Mouse (Mus musculus) layer of hippocampus, postnatal 14 days (tissue): ENCODE measurements around the gene Arhgef40. TPM values are rescaled to one million over a fixed set of nuclear protein-coding genes. Genes with fewer than 3 reads are reported as not detected.
"Not testable (repeated sequence)": the region's sequence is repeated elsewhere in the genome, so short reads cannot be mapped to it uniquely, and the experiment has no call there.

Experiments used
- DNase-seq, 2 experiments: peaks; one replicate each; pipeline ENCODE4 v3.0.0; 2021 to 2022; ENCODE audit warnings: low spot score in 2 of 2, mixed read lengths in 1 of 2
- total RNA-seq, 2 experiments: library from RNA; stranded (reverse); gene quantifications; 2 replicates each; pipeline ENCODE4 v1.2.3; 2021

The Arhgef40 gene
- total RNA-seq, 2 experiments from 2014 or later, result 44.2 to 47.4 TPM

- no peak for DNase-seq
These were observed 33.9 kb downstream of the Arhgef40 start for GRCm38 (mm10) chr14:52018248-52019050.

- DNase-seq, result no peak
These were observed 34.6 kb downstream of the Arhgef40 start for GRCm38 (mm10) chr14:52019051-52019589.

- DNase-seq, result peak; percentile 99
These were observed 35.2 kb downstream of the Arhgef40 start for GRCm38 (mm10) chr14:52019590-52020340.

GRCm38 (mm10) chr14:52020486-52021137 is 36.1 kb downstream of the Arhgef40 start, which contains the start of gene Zfp219:
Gene Zfp219, minus strand, starts transcription at chr14:52020733.
- DNase-seq, result peak in 1 of 2 experiments; percentile 66

GRCm38 (mm10) chr14:52021138-52021529 is 36.6 kb downstream of the Arhgef40 start:
- DNase-seq, result no peak

GRCm38 (mm10) chr14:52021568-52022212 is 37.2 kb downstream of the Arhgef40 start:
- DNase-seq, result no peak

DNA sequence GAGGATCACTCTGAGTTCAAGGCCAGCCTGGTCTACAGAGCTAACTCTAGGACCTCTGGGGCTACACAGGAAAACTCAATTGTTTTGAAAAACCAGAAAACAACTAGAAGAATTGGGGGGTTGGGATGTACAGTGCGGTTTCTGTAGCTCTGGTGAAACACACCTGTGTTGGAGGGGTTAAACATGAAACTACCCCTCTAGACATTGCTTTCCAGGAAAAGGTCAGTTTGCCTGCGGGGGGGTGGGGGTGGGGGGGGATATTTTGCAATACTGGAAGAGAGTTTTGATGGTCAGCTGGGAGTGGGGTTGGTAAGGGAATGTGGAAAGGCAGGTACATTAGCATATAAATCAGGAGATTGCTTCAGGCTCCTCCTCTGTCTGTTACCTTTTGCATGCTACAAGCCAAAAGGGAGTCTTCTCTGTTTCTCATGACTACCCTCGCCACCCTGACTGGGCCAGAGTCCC is 37.8 kb downstream of the Arhgef40 start:
- no peak for DNase-seq

- peak; percentile 82 to 89 for DNase-seq
These were observed 38.4 kb downstream of the Arhgef40 start for GRCm38 (mm10) chr14:52022709-52023459.

DNA sequence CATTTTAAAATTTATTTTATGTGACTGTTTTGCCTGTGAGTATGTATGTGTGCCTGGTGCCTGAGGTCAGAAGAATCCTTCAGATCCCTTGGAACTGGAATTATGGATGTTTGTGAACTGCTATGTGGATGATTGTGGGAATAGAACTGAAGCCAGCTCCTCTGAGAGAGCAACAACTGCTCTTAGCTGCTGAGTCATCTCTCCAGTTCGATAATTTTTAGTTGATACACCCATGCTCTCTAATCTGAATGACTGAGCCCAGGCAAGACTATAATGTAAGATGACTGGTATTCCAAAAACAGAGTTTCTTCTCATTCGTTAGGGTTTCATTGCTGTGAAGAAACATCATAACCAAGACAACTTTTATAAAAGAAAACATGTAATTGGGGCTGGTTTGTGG is 39.6 kb downstream of the Arhgef40 start:
- DNase-seq, result no peak

DNA sequence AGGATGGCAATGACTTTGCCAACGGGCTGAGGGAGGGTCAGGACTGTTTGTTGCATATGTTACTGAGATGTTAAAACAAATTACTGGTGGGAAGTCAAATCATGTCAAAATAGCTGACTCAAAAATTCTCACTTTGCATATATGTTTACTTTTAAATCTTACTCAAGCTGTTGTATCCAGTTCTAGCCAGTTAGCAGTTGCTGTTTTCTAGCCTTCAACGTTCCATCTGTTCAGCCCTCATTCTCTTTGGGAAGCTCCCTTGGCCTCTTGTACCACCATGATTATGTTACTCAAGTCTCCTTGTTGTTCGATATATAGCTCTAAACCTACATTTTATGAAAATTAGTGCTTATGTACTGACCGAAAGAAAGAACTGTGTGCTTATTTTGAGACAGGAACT is 41.8 kb downstream of the Arhgef40 start:
- DNase-seq, result no peak

DNA sequence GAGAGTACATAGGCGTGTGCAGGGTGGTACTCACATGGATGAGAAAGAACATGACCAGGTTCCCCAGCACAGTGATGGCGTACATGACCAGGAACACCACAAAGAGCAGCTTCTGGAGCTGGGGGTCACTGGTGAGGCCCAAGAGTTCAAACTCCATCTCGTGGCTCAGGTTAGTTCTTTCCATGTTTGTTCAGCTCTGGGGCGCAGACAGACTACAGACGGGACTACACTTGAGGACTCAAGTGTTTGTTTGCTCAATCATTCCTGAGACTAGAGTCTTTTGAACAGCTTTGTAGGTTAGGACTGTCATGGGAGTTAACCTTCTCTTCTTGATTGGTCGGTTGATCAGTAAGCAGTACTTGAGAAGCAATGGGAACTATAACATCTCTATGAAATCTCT is 51.4 kb downstream of the Arhgef40 start:
- DNase-seq, result no peak

DNA sequence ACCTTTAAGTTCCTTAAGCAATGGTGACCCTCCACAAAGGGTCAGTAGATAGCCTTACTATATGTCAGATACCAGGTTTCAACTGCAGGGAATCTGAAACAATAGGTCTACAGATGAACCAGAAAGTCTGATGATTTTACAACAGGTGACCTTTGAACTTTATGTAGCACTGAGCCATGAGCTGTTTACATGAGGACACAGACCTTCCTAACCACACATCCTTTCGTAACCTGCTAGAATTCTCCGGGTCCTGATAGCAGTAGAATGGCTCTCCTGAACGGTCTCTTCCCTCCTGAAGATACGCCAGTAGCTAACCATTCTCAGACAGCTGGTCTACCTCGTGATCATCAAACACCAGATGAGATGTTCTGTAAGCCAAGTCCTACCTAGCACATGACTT is 54.8 kb downstream of the Arhgef40 start:
- no peak for DNase-seq

DNA sequence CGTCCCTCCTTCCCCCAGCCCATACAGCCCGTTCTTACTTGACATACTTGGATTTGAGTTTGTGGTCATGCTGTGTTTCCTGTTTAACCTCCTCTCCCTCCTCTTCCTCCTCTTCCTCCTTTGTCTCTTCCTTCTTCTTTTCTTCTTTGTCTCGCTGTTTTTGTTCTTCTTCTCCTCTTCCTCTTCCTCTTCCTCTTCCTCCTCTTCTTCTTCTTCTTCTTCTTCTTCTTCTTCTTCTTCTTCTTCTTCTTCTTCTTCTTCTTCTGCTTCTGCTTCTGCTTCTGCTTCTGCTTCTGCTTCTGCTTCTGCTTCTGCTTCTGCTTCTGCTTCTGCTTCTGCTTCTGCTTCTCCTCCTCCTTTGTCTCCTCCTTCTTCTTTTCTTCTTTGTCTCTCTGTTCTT is 57.8 kb downstream of the Arhgef40 start, which contains the start of gene Olfr221:
Olfr221 (minus strand) TSS at position 101 of the 400 bp plus-strand sequence.
- not testable (repeated sequence) for DNase-seq

- DNase-seq, result no peak
These were observed 58.9 kb downstream of the Arhgef40 start for GRCm38 (mm10) chr14:52043446-52043845.

DNA sequence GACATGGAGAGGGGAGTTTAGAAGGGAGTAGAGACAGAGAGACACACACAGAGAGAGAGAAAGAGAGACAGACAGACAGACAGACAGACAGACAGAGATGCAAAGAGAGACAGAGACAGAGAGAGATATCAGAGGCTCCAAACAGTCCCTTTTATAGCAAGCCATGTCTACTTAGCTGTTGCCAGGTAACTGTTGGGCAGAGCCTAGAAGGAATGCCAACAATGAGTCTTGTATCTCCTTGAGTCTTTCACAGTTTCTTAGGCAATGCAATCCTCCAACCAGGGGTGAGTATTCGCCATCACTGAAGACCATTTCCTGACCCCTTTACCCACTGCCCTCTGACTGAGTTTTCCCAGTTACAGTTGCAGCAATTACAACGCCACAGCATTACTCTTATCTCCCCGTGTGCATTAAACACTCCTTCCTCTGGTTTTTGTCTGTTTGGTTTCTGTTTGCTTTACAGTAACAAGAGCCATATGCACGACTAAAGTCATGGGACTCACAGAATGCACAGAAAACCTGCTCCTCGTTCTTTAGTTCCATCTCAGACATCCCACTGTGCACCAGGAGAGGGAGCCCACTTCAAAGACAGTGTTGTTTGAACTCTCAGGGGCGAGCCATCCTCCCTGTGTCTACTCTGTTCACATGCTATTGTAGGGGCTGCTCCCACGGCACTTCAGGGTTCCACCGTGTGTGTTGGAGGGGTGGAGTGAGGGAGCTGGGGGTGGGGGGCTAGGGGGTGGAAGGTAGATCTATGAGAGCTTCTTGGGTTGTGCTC is 60.6 kb downstream of the Arhgef40 start:
- peak in 1 of 2 experiments; percentile 24 for DNase-seq

DNA sequence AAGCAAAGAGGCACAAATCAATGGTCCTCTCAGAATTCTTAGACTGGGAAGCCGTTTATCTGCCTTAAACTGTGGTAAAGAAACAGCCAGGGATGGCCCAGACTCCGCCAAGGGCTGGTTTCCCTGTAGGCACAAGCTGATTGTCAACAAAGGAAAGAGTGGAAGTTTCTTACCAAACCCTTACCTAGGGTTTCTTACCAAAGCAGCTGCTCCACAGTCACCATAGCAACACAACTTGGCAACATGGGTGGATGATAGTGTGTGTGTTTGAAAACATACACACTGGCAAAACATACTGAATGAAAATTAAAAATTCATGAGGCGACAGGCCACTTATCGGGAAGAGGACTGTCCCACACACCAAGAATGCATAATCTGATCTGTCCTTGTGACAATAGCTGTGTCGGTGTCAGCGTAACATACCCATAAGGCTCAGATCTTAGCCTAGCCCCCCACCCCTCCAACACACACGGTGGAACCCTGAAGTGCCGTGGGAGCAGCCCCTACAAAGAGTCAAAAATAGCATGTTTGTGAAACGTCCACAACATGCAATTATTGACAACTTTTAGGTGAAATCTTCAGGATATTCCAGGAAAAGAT is 61.5 kb downstream of the Arhgef40 start:
- DNase-seq, result no peak

DNA sequence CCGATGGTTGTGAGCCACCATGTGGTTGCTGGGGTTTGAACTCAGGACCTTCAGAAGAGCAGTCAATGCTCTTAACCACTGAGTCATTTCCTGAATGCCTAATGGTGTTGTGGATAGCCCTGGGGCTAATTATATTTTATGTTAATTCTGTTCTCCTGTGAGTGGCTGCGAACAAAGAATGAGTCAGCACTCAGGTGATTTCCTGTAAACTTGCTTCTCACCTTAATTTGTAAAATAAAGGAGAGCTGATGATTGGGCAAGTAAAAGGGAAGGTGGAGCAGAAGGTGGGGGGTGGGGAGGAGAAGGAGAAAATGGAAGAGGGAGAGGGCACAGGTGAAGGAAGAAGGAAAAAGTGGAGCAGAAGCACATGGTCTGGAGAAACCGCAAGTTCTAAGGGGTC is 68.2 kb downstream of the Arhgef40 start:
- not testable (repeated sequence) for DNase-seq
